8 mouse cellular contexts compared by ENCODE assay signal in the genomic region with DNA sequence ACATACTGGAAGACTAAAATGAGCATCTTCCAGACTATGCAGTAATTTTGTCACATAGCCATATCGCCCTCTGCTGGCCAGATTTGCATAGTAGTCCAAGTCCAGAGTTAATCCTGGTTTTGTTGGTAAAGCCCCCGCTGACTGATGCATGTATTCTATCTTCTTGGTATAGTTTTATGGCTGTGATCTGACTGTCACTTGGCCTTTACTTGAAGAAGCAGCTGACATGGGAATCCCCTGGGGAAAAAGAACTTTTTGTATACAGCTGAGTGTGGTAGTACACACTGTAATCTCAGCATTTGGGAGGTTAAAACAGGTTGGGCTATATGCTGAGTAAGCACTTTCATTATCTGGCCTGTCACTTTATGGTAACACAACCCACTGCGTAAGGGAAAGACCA. TPM values are rescaled to one million over a fixed set of nuclear protein-coding genes. Genes with fewer than 3 reads are reported as not detected.
DNase-seq lines count a peak whose midpoint lies in the region; ATAC-seq and TF ChIP-seq lines count a peak whose summit lies in the region.

No protein-coding gene starts in this region.

- DNase-seq in kidney, adult 11 months = peak; percentile 57
- DNase-seq in cerebellum, postnatal 4 days (ENCODE audit: low spot score in 2 of 2) = peak; percentile 60 to 74
- DNase-seq in gastrocnemius, postnatal 25 days = peak; percentile 38
- DNase-seq in kidney, adult 2 months = peak; percentile 82
- peak; percentile 81 for DNase-seq in limb, embryonic 11.5 days (ENCODE audit: low spot score)
- peak; percentile 73 to 89 for DNase-seq in spleen, postnatal 4 days (ENCODE audit: low spot score in 2 of 2)

- TF ChIP-seq CTCF in kidney, adult 2 months (conservative IDR thresholded peaks at IDR 0.05; ENCODE audit: insufficient read depth, insufficient read length, low read depth, low read length) = peak; percentile 38; the same call in 1 of the 2 replicates

- H3K4me3 ChIP-seq in kidney, embryonic 16.5 days (ENCODE audit: low read length) = no peak overlapping the region
- no peak overlapping the region for H3K4me3 ChIP-seq in kidney, adult 2 months (ENCODE audit: insufficient read depth, low read depth, low read length)
- no peak overlapping the region for H3K4me3 ChIP-seq in limb, embryonic 11.5 days (ENCODE audit: low read depth, low read length)
- H3K4me3 ChIP-seq in midbrain, embryonic 15.5 days = no peak overlapping the region

- H3K36me3 ChIP-seq in kidney, embryonic 16.5 days (ENCODE audit: insufficient read depth, low read length) = no peaks in the 10 kb centered on the region
- no peaks in the 10 kb centered on the region for H3K36me3 ChIP-seq in kidney, adult 2 months (ENCODE audit: control insufficient read depth, insufficient read depth, low read length)
- H3K36me3 ChIP-seq in limb, embryonic 11.5 days (ENCODE audit: control insufficient read depth, insufficient read depth, low read length) = no peaks in the 10 kb centered on the region
- H3K36me3 ChIP-seq in midbrain, embryonic 15.5 days (replicated peaks) = no peaks in the 10 kb centered on the region

- H3K9me3 ChIP-seq in kidney, embryonic 16.5 days (ENCODE audit: low read length) = no peaks in the 10 kb centered on the region
- H3K9me3 ChIP-seq in limb, embryonic 11.5 days (ENCODE audit: control insufficient read depth, low read length) = no peaks in the 10 kb centered on the region
- no peaks in the 10 kb centered on the region for H3K9me3 ChIP-seq in midbrain, embryonic 15.5 days

- no peak for TF ChIP-seq POLR2A in kidney, adult 2 months (IDR thresholded peaks at IDR 0.05; ENCODE audit: low read depth, low read length)

- WGBS in kidney, embryonic 16.5 days = 19% methylated on average over 3 of the region's 3 CpGs
- 22% methylated on average over 3 of the region's 3 CpGs for WGBS in kidney, adult 2 months
- 36% methylated on average over 3 of the region's 3 CpGs for WGBS in limb, embryonic 11.5 days
- WGBS in midbrain, embryonic 15.5 days = 29% methylated on average over 3 of the region's 3 CpGs

- no peak for ATAC-seq in kidney, embryonic 16.5 days (ENCODE audit: low FRiP score, low TSS enrichment)
- no peak for ATAC-seq in limb, embryonic 11.5 days (ENCODE audit: insufficient number of reproducible peaks, low FRiP score, low TSS enrichment, low read depth)
- 0 out of 2 replicates have a peak, but pooled peaks have one; percentile 9 for ATAC-seq in midbrain, embryonic 15.5 days (replicated peaks)

- no peak overlapping the region for H3K27ac ChIP-seq in kidney, embryonic 16.5 days (ENCODE audit: low read length)
- H3K27ac ChIP-seq in kidney, adult 2 months (ENCODE audit: insufficient read depth, low read depth, low read length) = no peak overlapping the region
- no peak overlapping the region for H3K27ac ChIP-seq in limb, embryonic 11.5 days (replicated peaks; ENCODE audit: low read depth, low read length)
- no peak overlapping the region for H3K27ac ChIP-seq in midbrain, embryonic 15.5 days

- no peaks in the 10 kb centered on the region for H3K27me3 ChIP-seq in kidney, embryonic 16.5 days (ENCODE audit: insufficient read depth, low read length)
- no peaks in the 10 kb centered on the region for H3K27me3 ChIP-seq in kidney, adult 2 months (replicated peaks; ENCODE audit: control insufficient read depth, insufficient read depth, low read length)
- no peaks in the 10 kb centered on the region for H3K27me3 ChIP-seq in limb, embryonic 11.5 days (ENCODE audit: control insufficient read depth, insufficient read depth, low read length)
- no peaks in the 10 kb centered on the region for H3K27me3 ChIP-seq in midbrain, embryonic 15.5 days (replicated peaks)

- H3K9ac ChIP-seq in kidney, embryonic 16.5 days (replicated peaks; ENCODE audit: low read length) = no peak overlapping the region
- no peak overlapping the region for H3K9ac ChIP-seq in limb, embryonic 11.5 days (ENCODE audit: low read length)
- H3K9ac ChIP-seq in midbrain, embryonic 15.5 days = no peak overlapping the region

- H3K4me1 ChIP-seq in kidney, embryonic 16.5 days (ENCODE audit: insufficient read depth, low read length) = no peaks in the 10 kb centered on the region
- no peaks in the 10 kb centered on the region for H3K4me1 ChIP-seq in kidney, adult 2 months (ENCODE audit: control insufficient read depth, insufficient read depth, low read length)
- H3K4me1 ChIP-seq in limb, embryonic 11.5 days (ENCODE audit: control insufficient read depth, insufficient read depth, low read length) = no peaks in the 10 kb centered on the region
- 0 out of 2 replicates have a peak, but pooled peaks cover under 1% of the 10 kb centered on the region for H3K4me1 ChIP-seq in midbrain, embryonic 15.5 days

- H3K4me2 ChIP-seq in kidney, embryonic 16.5 days (replicated peaks; ENCODE audit: low read depth, low read length) = no peak overlapping the region
- no peak overlapping the region for H3K4me2 ChIP-seq in limb, embryonic 11.5 days (ENCODE audit: low read depth, severe bottlenecking)
- H3K4me2 ChIP-seq in midbrain, embryonic 15.5 days = no peak overlapping the region

RNA-seq across cellular contexts. Expression of a gene that starts 5.6 kb away (rescaled TPM):
- 12.3 and 13.6 TPM in 2 replicates for polyA plus RNA-seq in kidney, embryonic 16.5 days (2015; fragmentation: Nextera tagmentation; extraction: Ambion mirVana)
- total RNA-seq in gastrocnemius, postnatal 25 days (2021) = 10 to 100 TPM; 11.3 to 13.2 TPM
- polyA plus RNA-seq in kidney, adult 2 months (2012; rRNA removed) = 5.7 and 7.2 TPM in 2 replicates
- 16.5 and 17.9 TPM in 2 replicates for polyA plus RNA-seq in limb, embryonic 11.5 days (2014; fragmentation: Nextera tagmentation; extraction: Ambion mirVana)
- polyA plus RNA-seq in midbrain, embryonic 15.5 days (2015; fragmentation: Nextera tagmentation; extraction: Ambion mirVana) = 94.9 and 95.6 TPM in 2 replicates

RNA-seq across cellular contexts. Expression of a gene that starts 49.5 kb away (rescaled TPM):
- 65.1 and 68.4 TPM in 2 replicates for polyA plus RNA-seq in kidney, embryonic 16.5 days (2015; fragmentation: Nextera tagmentation; extraction: Ambion mirVana)
- 100 to 1,000 TPM; 218 to 239 TPM for total RNA-seq in gastrocnemius, postnatal 25 days (2021)
- polyA plus RNA-seq in kidney, adult 2 months (2012; rRNA removed) = 30.5 and 34.5 TPM in 2 replicates
- polyA plus RNA-seq in limb, embryonic 11.5 days (2014; fragmentation: Nextera tagmentation; extraction: Ambion mirVana) = 83.3 and 87.3 TPM in 2 replicates
- 145 and 148 TPM in 2 replicates for polyA plus RNA-seq in midbrain, embryonic 15.5 days (2015; fragmentation: Nextera tagmentation; extraction: Ambion mirVana)
